Mouse (Mus musculus) limb, embryonic 12.5 days (tissue): ENCODE measurements around the gene Lrig1. TPM values are rescaled to one million over a fixed set of nuclear protein-coding genes. Genes with fewer than 3 reads are reported as not detected.

Source experiments
- ATAC-seq: fragments of 200-750 bp; cut with Nextera tagmentation; 2 replicates; pipeline ENCODE4 v1.8.0; 2017; ENCODE audit warnings: low read depth, moderate TSS enrichment; ENCODE audit not compliant: insufficient number of reproducible peaks, insufficient read depth, low FRiP score, low TSS enrichment
- H3K27ac ChIP-seq: fragments of 300-500 bp; sonication (generic); 2 replicates; pipeline ENCODE4 v1.5.1; 2016; ENCODE audit warnings: mild to moderate bottlenecking, moderate library complexity
- H3K27me3 ChIP-seq: fragments of 300-500 bp; sonication (generic); 2 replicates; pipeline ENCODE4 v1.6.1; 2016; ENCODE audit warnings: mild to moderate bottlenecking, moderate library complexity
- H3K36me3 ChIP-seq: fragments of 300-500 bp; sonication (generic); 2 replicates; pipeline ENCODE4 v1.6.1; 2016; ENCODE audit warnings: mild to moderate bottlenecking, moderate library complexity
- H3K4me1 ChIP-seq: fragments of 300-500 bp; sonication (generic); replicated peaks from 2 replicates; pipeline ENCODE4 v1.6.1; 2016
- H3K4me2 ChIP-seq: fragments of 300-500 bp; sonication (generic); 2 replicates; pipeline ENCODE4 v1.6.1; 2016; ENCODE audit warnings: mild to moderate bottlenecking, moderate library complexity
- H3K4me3 ChIP-seq: fragments of 300-500 bp; sonication (generic); replicated peaks from 2 replicates; pipeline ENCODE4 v1.5.1; 2016; ENCODE audit warnings: mild to moderate bottlenecking
- H3K9ac ChIP-seq: fragments of 300-500 bp; sonication (generic); replicated peaks from 2 replicates; pipeline ENCODE4 v1.6.1; 2016; ENCODE audit warnings: mild to moderate bottlenecking, moderate library complexity
- H3K9me3 ChIP-seq: fragments of 300-500 bp; sonication (generic); 2 replicates; pipeline ENCODE4 v1.6.1; 2016; ENCODE audit warnings: mild to moderate bottlenecking, moderate library complexity
- WGBS: fragments of 180-500 bp; shearing (Covaris S2); methylation state at CpG from one replicate; pipeline ENCODE4 v1.1.7; 2016; 5-methylcytosine and 5-hydroxymethylcytosine counted together
- polyA plus RNA-seq: library from polyadenylated mRNA; unstranded; fragments of >200 nt; fragmentation: Nextera tagmentation; extraction: Ambion mirVana; gene quantifications from 2 replicates; pipeline ENCODE4 v1.2.1, GENCODE M21; 2016

Lrig1 gene
- polyA plus RNA-seq, 1 experiment from 2014 or later, result 20.5 TPM

DNA sequence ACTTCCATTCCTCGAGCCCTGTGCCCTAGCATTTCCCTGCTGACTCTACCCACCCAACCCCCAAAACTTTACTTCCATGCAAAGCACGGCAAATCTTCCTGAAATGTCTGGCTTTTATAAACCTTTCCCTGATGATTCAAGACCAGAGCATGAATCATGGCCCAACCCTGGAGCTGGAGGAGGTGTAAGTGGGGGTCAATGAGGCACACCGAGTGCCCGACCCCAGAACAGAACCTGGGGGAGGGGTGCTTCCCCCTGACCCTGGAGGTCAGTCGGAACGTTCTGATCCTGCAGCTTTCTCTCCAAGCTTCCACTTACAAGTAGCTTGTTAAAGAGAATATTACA is 41.9 kb downstream of the Lrig1 start:
- 14% methylated on average over 6 of the region's 6 CpGs for WGBS
- peaks cover 43% of the 10 kb centered on the region for H3K36me3 ChIP-seq
- ATAC-seq, result no peak
- H3K4me3 ChIP-seq, result no peak overlapping the region
- peak overlapping the region; percentile 7; the same call in 1 of the 2 replicates for H3K4me2 ChIP-seq
- H3K4me1 ChIP-seq, result peaks cover 59% of the 10 kb centered on the region
- no peaks in the 10 kb centered on the region; the same call in 1 of the 2 replicates for H3K27me3 ChIP-seq
- no peaks in the 10 kb centered on the region for H3K9me3 ChIP-seq
- no peak overlapping the region; the same call in 1 of the 2 replicates for H3K9ac ChIP-seq
- peak overlapping the region; percentile 51; the same call in 1 of the 2 replicates for H3K27ac ChIP-seq

DNA sequence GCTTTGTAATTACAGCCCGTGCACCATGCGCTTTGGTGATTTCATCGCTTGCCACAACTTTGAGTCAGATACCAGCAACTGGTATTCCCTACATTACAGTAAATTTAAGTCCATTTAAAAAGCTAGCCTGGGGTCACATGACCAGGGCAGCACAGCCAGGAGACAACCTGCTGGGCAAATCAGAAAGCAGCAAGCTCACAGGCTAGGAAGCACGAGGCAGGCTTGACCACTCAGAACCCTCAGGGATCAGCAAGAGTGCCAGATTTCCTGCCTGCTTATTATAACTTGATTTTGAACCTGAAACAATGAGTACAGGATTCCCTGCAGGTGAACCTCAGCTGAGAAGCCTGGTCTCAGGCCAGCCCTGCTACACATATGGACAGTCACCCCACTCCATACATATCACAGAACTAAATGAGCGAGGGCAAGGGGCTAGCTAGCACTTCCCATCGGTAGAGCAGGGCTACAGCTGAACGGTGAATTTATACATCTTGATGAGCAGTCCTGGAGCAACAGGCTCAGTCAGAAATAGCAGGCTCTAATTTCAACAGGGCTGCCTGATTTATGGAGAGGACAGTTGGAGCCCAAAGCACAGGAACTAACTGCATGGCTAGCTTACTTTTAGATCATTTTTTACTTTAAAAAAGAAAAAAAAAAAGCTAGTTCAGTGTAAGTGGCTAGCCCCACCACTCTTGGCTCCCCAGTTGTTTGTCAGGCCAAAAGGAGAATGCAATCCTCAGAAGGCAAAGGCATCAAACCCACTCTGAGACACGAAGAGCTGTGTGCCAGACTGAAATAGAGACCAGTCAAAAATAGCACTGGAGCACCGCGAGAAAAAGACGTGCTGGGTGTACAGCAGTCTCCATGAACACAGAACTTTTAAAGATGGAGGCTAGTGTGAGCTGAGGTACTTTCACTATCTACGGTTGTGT is 42.5 kb downstream of the Lrig1 start:
- H3K27ac ChIP-seq, result peak overlapping the region; percentile 51; the same call in 1 of the 2 replicates
- no peak overlapping the region; the same call in 1 of the 2 replicates for H3K9ac ChIP-seq
- H3K4me1 ChIP-seq, result peaks cover 64% of the 10 kb centered on the region
- no peak for ATAC-seq
- H3K4me2 ChIP-seq, result peak overlapping the region; percentile 7; the same call in 1 of the 2 replicates
- 53% methylated on average over 12 of the region's 12 CpGs for WGBS
- H3K4me3 ChIP-seq, result no peak overlapping the region
- peaks cover 39% of the 10 kb centered on the region for H3K36me3 ChIP-seq
- no peaks in the 10 kb centered on the region for H3K9me3 ChIP-seq
- H3K27me3 ChIP-seq, result no peaks in the 10 kb centered on the region; the same call in 1 of the 2 replicates

DNA sequence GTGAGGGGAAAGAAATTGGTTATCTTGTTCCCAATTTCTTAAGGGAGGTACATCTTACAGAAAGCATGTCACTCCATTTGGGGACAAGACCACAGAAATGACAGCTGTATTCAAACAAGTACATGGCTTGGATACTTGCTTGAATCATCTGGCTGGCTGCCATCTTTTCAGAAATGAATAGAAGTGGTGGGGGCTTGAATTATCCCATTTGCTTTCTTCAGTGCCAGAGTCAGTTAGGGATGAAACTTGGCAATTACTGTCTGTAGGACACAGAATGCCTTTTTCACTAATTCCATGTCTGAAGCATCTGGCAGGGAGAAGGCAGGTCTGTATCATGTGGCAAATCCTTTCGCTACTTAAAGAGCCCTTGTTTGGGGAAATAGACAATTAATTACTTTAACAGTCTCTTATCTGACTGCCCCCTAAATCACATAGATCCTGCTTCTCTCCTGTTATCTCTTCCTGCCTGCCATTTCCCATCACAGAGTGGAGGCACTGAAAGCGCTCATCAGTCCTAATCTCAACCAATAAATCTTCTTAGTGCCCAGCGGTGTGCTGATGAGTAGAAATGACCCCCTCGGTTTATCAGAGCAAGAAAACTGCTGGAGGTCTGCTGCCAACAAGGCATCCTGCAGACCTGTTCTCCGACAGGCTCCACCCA is 44.0 kb downstream of the Lrig1 start:
- H3K4me1 ChIP-seq, result peaks cover 75% of the 10 kb centered on the region
- no peak overlapping the region for H3K4me3 ChIP-seq
- 31% methylated on average over 5 of the region's 5 CpGs for WGBS
- H3K27ac ChIP-seq, result no peak overlapping the region
- no peak overlapping the region for H3K4me2 ChIP-seq
- H3K27me3 ChIP-seq, result peaks cover 2% of the 10 kb centered on the region; the same call in 1 of the 2 replicates
- no peak for ATAC-seq
- H3K9me3 ChIP-seq, result no peaks in the 10 kb centered on the region
- peaks cover 38% of the 10 kb centered on the region; the same call in 1 of the 2 replicates for H3K36me3 ChIP-seq
- no peak overlapping the region for H3K9ac ChIP-seq

DNA sequence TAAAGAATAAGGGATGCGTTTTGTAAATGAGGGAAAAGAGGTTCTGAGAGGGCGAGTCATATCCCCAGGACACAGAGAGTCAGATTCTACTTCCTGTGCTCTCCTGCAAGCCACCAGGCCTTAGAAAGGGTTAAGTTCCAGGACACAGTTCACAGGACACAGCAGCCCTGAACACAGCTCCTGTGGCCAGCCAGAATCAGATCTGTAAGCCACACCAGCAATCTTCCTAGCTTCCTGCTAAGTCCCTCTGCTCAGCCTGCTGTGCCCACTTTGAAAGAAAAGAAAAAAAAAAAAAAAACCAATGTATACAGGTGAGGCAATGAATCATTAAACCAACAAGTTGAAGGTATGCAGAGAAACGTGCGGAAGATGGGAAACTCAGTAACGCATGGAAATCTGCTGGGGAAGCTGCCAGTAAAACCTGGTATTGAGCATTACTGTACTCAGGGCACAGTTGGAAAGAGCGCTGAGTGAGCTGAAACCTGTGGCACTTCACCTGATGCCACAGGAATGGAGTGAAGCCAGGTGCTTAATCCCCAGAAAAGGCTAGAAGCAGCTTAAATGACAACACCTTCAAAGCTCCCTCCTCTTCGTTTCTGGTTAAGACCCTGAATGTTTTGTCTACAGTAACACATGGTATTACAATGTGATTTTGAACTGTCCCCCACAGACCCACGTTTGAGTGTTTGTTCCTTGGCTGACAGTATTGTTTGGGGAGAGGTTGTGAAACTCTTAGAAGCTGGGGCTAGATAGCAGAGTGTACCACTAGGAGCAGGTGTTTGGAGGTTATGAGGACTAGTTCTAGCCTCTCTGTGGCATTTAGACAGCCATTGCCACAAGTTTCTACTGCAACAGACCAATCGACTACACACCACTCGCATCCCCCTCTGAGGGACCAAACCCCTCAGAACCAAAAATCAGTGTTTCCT is 46.3 kb downstream of the Lrig1 start:
- H3K9me3 ChIP-seq, result no peaks in the 10 kb centered on the region
- no peak overlapping the region for H3K4me3 ChIP-seq
- no peak for ATAC-seq
- WGBS, result 67% methylated on average over 10 of the region's 10 CpGs
- peaks cover 2% of the 10 kb centered on the region; the same call in 1 of the 2 replicates for H3K27me3 ChIP-seq
- H3K4me1 ChIP-seq, result peaks cover 77% of the 10 kb centered on the region
- no peak overlapping the region for H3K4me2 ChIP-seq
- no peak overlapping the region for H3K27ac ChIP-seq
- H3K9ac ChIP-seq, result no peak overlapping the region
- peaks cover 22% of the 10 kb centered on the region; the same call in 1 of the 2 replicates for H3K36me3 ChIP-seq

DNA sequence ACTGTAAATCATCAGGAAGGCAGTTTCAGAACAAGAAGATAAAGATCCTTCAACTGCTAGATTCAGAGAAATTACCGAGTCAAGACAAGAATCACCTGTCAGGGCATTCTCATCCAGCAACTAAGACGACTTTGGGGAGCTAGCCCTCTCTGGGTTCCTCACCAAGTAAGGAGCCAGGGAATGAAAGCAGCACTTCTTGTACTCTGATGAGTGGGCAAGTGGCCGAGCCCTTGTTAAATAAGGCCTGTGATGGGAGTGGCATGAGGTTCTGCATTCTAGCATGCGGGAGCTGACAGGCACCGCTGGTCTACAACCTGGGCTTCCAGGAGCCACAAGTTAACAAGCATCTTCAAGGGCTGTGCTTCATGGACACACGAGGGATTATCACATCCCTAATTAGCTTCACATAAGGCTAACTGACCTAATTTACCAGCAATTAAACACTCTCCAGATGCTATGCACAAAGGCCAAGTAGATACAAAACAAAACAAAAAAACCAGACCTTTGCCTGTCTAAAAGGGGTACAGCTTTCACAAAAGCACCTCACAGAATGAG is 47.2 kb downstream of the Lrig1 start:
- Histone ChIP-seq H3K36me3 (peaks cover 22% of the 10 kb centered on the region; the same call in 1 of the 2 replicates), H3K9ac (no peak overlapping the region), H3K27me3 (peaks cover 2% of the 10 kb centered on the region; the same call in 1 of the 2 replicates), H3K4me2 (no peak overlapping the region), H3K4me3 (no peak overlapping the region), H3K9me3 (no peaks in the 10 kb centered on the region), H3K4me1 (peaks cover 77% of the 10 kb centered on the region), H3K27ac (no peak overlapping the region)
- 42% methylated on average over 6 of the region's 6 CpGs for WGBS
- no peak for ATAC-seq

DNA sequence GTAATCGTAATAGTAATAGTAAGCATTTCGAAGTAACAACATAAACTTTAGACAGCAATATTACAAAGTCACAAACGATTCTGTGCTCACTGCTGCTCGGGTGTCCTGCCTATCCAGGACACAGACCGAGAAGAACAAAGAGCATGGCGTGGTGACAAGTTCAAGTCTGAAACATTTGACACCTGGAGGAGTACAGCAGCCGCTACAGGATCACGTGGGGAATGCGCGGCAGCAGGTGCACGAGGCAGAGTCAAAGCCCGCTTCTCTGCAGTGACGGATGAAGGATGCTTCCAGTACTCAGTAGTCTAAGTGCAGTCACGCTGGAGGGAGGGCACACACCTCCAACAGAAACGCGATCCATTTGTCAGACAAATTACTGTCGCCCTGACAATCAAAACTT is 48.4 kb downstream of the Lrig1 start:
- Histone ChIP-seq H3K27me3 (peaks cover 2% of the 10 kb centered on the region; the same call in 1 of the 2 replicates), H3K4me2 (no peak overlapping the region), H3K27ac (no peak overlapping the region), H3K4me3 (no peak overlapping the region), H3K4me1 (peaks cover 79% of the 10 kb centered on the region), H3K9me3 (no peaks in the 10 kb centered on the region), H3K9ac (no peak overlapping the region), H3K36me3 (peaks cover 20% of the 10 kb centered on the region; the same call in 1 of the 2 replicates)
- no peak for ATAC-seq
- WGBS, result 77% methylated on average over 17 of the region's 17 CpGs

DNA sequence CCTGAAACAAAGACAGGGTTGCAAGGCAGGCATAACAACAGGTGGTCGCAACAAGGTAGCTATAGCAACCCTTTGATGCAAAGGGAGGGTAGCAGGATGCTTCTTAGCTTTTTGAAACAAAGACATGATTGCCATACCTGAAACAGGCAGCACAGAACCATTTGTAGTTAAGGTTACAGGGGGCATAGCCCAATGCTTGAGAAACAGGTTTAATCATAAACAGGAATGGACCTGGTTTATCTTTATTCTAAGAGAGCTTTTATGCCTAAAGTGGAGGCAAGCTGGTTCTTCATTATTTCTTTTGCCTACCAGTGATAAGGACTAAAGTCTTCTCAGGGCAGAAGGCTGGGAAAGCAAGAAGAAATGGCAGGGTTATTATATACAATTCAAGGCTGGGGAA is 50.3 kb downstream of the Lrig1 start:
- H3K36me3 ChIP-seq, result peaks cover 11% of the 10 kb centered on the region; the same call in 1 of the 2 replicates
- H3K27me3 ChIP-seq, result 0 out of 2 replicates have a peak, but pooled peaks cover 2% of the 10 kb centered on the region
- H3K9me3 ChIP-seq, result no peaks in the 10 kb centered on the region
- H3K4me2 ChIP-seq, result no peak overlapping the region
- 58% methylated on average over 1 of the region's 1 CpGs for WGBS
- H3K9ac ChIP-seq, result no peak overlapping the region
- no peak overlapping the region for H3K4me3 ChIP-seq
- H3K4me1 ChIP-seq, result peaks cover 89% of the 10 kb centered on the region
- ATAC-seq, result no peak
- no peak overlapping the region for H3K27ac ChIP-seq

DNA sequence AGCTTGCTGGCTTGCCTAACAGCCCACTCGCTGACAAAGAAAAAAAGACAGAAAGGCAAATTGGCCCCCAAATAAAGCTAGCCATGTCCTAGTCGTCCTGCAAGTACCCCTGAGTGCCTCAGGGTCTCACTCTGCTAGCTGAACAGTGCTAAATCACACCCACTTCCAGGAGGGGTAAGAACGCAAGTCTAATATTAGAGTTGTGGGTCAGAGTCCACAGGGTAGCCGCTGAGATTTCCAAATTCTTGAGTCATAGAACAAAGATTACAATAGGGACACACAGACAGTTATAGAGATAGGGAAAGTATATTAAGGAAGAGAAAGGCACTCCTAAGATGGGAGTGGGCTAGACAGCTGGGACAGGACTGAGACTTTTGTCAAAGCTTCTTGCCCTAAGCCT is 51.5 kb downstream of the Lrig1 start:
- 0 out of 2 replicates have a peak overlapping the region, but pooled peaks have one; percentile 9 for H3K9ac ChIP-seq

DNA sequence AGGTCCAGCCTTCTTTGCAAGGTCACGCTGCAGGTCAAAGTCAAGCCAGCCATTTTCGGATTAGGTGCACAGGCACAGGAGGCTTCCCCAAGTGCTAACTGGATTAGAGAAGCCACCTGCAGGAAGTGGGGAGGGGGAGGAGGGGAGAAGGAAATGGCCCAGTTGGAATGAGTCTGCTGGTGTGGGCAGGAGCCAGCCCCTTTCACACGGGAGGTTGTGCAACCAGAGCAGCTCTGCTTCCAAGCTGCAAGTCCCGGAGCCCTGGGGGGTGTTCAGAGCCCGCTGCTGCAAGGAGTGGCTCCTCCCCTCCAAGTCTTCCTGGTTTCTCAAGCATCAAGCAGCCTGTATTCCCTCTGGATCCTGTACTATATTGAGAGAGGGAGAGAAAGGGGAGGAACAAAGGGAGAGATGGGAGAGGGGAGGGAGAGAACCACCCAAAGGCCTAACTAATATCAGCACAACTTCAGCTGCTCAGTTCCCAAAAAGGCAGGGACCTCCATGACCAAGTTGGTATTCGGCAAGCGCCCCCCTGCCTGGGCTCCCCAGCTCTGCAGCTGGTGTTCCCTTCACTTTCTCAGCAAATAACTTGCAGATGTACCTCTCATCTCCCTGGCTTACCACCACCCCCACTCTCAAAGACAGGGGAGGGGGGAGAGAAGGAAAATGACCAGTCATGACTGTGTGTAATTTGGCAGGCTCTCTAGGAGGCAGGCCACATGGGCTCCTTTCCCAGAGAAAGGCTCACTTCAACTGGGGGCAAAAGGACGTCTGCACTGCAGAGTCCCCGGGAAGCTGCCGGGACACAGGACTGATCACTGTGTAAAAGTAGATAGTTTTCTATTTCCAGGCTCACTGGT is 52.2 kb downstream of the Lrig1 start:
- no peak overlapping the region for H3K4me3 ChIP-seq
- peak overlapping the region; percentile 42 for H3K4me2 ChIP-seq
- H3K9ac ChIP-seq, result 0 out of 2 replicates have a peak overlapping the region, but pooled peaks have one; percentile 9
- 0 out of 2 replicates have a peak, but pooled peaks cover 2% of the 10 kb centered on the region for H3K27me3 ChIP-seq
- 4% methylated on average over 10 of the region's 10 CpGs for WGBS
- H3K27ac ChIP-seq, result peak overlapping the region; percentile 84
- peaks cover 87% of the 10 kb centered on the region for H3K4me1 ChIP-seq
- H3K9me3 ChIP-seq, result no peaks in the 10 kb centered on the region
- ATAC-seq, result peak; percentile 92
- peaks cover 9% of the 10 kb centered on the region; the same call in 1 of the 2 replicates for H3K36me3 ChIP-seq

More for the DNA sequence above, 51.5 kb downstream of the Lrig1 start:
- H3K4me1 ChIP-seq, result peaks cover 93% of the 10 kb centered on the region
- no peaks in the 10 kb centered on the region for H3K9me3 ChIP-seq
- 32% methylated on average over 4 of the region's 4 CpGs for WGBS
- ATAC-seq, result no peak
- peaks cover 9% of the 10 kb centered on the region; the same call in 1 of the 2 replicates for H3K36me3 ChIP-seq
- no peak overlapping the region for H3K4me3 ChIP-seq
- 0 out of 2 replicates have a peak, but pooled peaks cover 2% of the 10 kb centered on the region for H3K27me3 ChIP-seq
- peak overlapping the region; percentile 42 for H3K4me2 ChIP-seq
- peak overlapping the region; percentile 84 for H3K27ac ChIP-seq
